Mouse (Mus musculus) E14TG2a.4 (cell line): Measurements from ENCODE around the gene Ube4b.

Source experiments
- CTCF ChIP-seq: conservative IDR thresholded peaks from 2 replicates; pipeline ENCODE4 v1.5.1; 2014; ENCODE audit warnings: low read length
- NANOG ChIP-seq: IDR thresholded peaks from 2 replicates; pipeline ENCODE4 v1.6.1; 2014; ENCODE audit warnings: borderline replicate concordance, low read length, mixed read lengths
- POU5F1 ChIP-seq: IDR thresholded peaks from 2 replicates; pipeline ENCODE4 v1.6.1; 2014; ENCODE audit warnings: low read length, borderline replicate concordance

DNA sequence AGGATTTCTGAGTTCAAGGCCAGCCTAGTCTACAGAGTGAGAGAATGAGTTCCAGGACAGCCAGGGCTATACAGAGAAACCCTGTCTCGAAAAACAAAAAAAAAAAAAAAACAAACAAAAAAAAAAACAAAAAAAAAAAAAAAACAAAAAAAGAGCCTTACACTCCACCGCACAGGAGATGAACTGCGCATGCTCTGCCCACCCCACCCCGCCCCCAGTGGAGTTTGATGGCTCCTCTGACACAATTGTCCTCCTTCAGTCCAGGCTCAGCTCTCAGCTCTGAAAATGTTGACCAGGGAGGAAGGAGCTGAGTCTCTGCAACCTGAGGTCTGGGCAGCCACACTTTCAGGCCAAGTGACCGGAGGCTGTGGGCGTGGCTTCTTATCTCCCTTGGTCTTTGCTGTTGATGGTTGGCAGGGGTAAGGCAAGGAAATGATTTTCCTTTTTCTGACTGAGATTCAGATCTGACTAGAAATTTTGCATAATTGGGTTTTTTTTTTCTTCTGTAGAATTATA lies 36.9 kb upstream of the Ube4b start:
- TF ChIP-seq CTCF: no peak
- no peak for TF ChIP-seq POU5F1
- no peak for TF ChIP-seq NANOG
